In genomic region chr13:14574128-14574527, GRCm38 (mm10) we compare ENCODE assay signal across 20 mouse cellular contexts. TPM values are rescaled to one million over a fixed set of nuclear protein-coding genes. Genes with fewer than 3 reads are reported as not detected.
DNase-seq lines count a peak whose midpoint lies in the region; ATAC-seq lines count a peak whose summit lies in the region.
"Had no signal": no experiment of that assay in that cellular context is flagged by ENCODE, and none has a peak within 500 bp of the region (broad histone marks: within the 10 kb centered on the region; RNA-seq: fewer than 3 reads in every experiment).

No protein-coding gene starts in this region.

- no peaks in the 10 kb centered on the region for H3K36me3 ChIP-seq in embryonic facial prominence, embryonic 14.5 days (ENCODE audit: control insufficient read depth, insufficient read depth, low read length)
- no peaks in the 10 kb centered on the region for H3K36me3 ChIP-seq in embryonic facial prominence, embryonic 10.5 days (replicated peaks)
- H3K36me3 ChIP-seq in embryonic facial prominence, embryonic 15.5 days, result no peaks in the 10 kb centered on the region
- H3K36me3 ChIP-seq: G1E had no signal

- DNase-seq in embryonic facial prominence, embryonic 14.5 days (ENCODE audit: low spot score), result peak; percentile 4
- no peak for DNase-seq in embryonic facial prominence, embryonic 10.5 days (ENCODE audit: low spot score)
- no peak for DNase-seq in gastrocnemius, postnatal 14 days
- DNase-seq: adrenal gland, adult 2 months; adrenal gland, adult 8-10 months; adrenal gland, postnatal 10 days; adrenal gland, postnatal 14 days; adrenal gland, postnatal 25 days; adrenal gland, postnatal 36 days; B cell, adult 2 months; cerebellum, adult 11 months; cerebellum, adult 11-12 months; cerebellum, adult 18-20 months had no signal

- no peak overlapping the region for H3K4me2 ChIP-seq in embryonic facial prominence, embryonic 14.5 days (ENCODE audit: low read depth, low read length)
- no peak overlapping the region for H3K4me2 ChIP-seq in embryonic facial prominence, embryonic 15.5 days (replicated peaks)

- H3K9ac ChIP-seq in embryonic facial prominence, embryonic 14.5 days (ENCODE audit: low read depth, low read length), result no peak overlapping the region
- no peak overlapping the region for H3K9ac ChIP-seq in embryonic facial prominence, embryonic 15.5 days

- peak; percentile 70; the same call in 1 of the 2 replicates for ATAC-seq in embryonic facial prominence, embryonic 14.5 days (ENCODE audit: low read depth)
- ATAC-seq in embryonic facial prominence, embryonic 15.5 days (ENCODE audit: insufficient number of reproducible peaks, low FRiP score, low TSS enrichment, low read depth), result peak; percentile 60; the same call in 1 of the 2 replicates
- ATAC-seq: activated CD4-positive, CD25-positive, alpha-beta regulatory T cell, adult 4 months; CD4-positive, CD25-positive, alpha-beta regulatory T cell, adult 4 months; Patski had no signal

- intact Hi-C loops in gastrocnemius, postnatal 14 days (cut with DNase I; ENCODE audit: low total_unique reads), result no loop called here

- H3K4me3 ChIP-seq in embryonic facial prominence, embryonic 14.5 days (ENCODE audit: low read depth, low read length), result no peak overlapping the region
- H3K4me3 ChIP-seq in embryonic facial prominence, embryonic 10.5 days, result no peak overlapping the region
- no peak overlapping the region for H3K4me3 ChIP-seq in embryonic facial prominence, embryonic 15.5 days (replicated peaks)

- H3K27me3 ChIP-seq in embryonic facial prominence, embryonic 14.5 days (replicated peaks; ENCODE audit: control insufficient read depth, insufficient read depth, low read length), result no peaks in the 10 kb centered on the region
- H3K27me3 ChIP-seq in embryonic facial prominence, embryonic 10.5 days (replicated peaks; ENCODE audit: low read depth, poor library complexity, severe bottlenecking), result no peaks in the 10 kb centered on the region
- no peaks in the 10 kb centered on the region for H3K27me3 ChIP-seq in embryonic facial prominence, embryonic 15.5 days
- H3K27me3 ChIP-seq: CH12.LX, Patski had no signal

- H3K27ac ChIP-seq in embryonic facial prominence, embryonic 14.5 days (replicated peaks; ENCODE audit: low read depth, low read length), result no peak overlapping the region
- H3K27ac ChIP-seq in embryonic facial prominence, embryonic 10.5 days (replicated peaks), result no peak overlapping the region
- no peak overlapping the region for H3K27ac ChIP-seq in embryonic facial prominence, embryonic 15.5 days (replicated peaks)

- H3K4me1 ChIP-seq in embryonic facial prominence, embryonic 14.5 days (ENCODE audit: control insufficient read depth, insufficient read depth, low read length), result no peaks in the 10 kb centered on the region
- H3K4me1 ChIP-seq in embryonic facial prominence, embryonic 10.5 days, result no peaks in the 10 kb centered on the region
- H3K4me1 ChIP-seq in embryonic facial prominence, embryonic 15.5 days, result no peaks in the 10 kb centered on the region

- H3K9me3 ChIP-seq in embryonic facial prominence, embryonic 14.5 days (ENCODE audit: control insufficient read depth, low read length), result no peaks in the 10 kb centered on the region
- H3K9me3 ChIP-seq in embryonic facial prominence, embryonic 10.5 days, result peaks cover 7% of the 10 kb centered on the region; the same call in 1 of the 2 replicates
- H3K9me3 ChIP-seq in embryonic facial prominence, embryonic 15.5 days (replicated peaks), result no peaks in the 10 kb centered on the region
- H3K9me3 ChIP-seq: G1E had no signal

RNA-seq across cellular contexts. Expression of gene Mrpl32, which starts 38.8 kb away (rescaled TPM):
- 102 and 119 TPM in 2 replicates for polyA plus RNA-seq in embryonic facial prominence, embryonic 14.5 days (2014; fragmentation: Nextera tagmentation; extraction: Ambion mirVana)
- 111 and 113 TPM in 2 replicates for polyA plus RNA-seq in embryonic facial prominence, embryonic 10.5 days (2016; fragmentation: Nextera tagmentation; extraction: Ambion mirVana)
- polyA plus RNA-seq in embryonic facial prominence, embryonic 15.5 days (2015; fragmentation: Nextera tagmentation; extraction: Ambion mirVana), result 104 and 107 TPM in 2 replicates
- total RNA-seq in gastrocnemius, postnatal 14 days (2021), result 10 to 100 TPM; 40.8 to 41.5 TPM

RNA-seq across cellular contexts. Expression of gene Psma2, which starts 38.9 kb away (rescaled TPM):
- 179 and 187 TPM in 2 replicates for polyA plus RNA-seq in embryonic facial prominence, embryonic 14.5 days (2014; fragmentation: Nextera tagmentation; extraction: Ambion mirVana)
- 241 and 244 TPM in 2 replicates for polyA plus RNA-seq in embryonic facial prominence, embryonic 10.5 days (2016; fragmentation: Nextera tagmentation; extraction: Ambion mirVana)
- 178 and 180 TPM in 2 replicates for polyA plus RNA-seq in embryonic facial prominence, embryonic 15.5 days (2015; fragmentation: Nextera tagmentation; extraction: Ambion mirVana)
- 10 to 100 TPM; 54.6 to 55.8 TPM for total RNA-seq in gastrocnemius, postnatal 14 days (2021)

RNA-seq across cellular contexts. Expression of gene Hecw1, which starts 51.1 kb away (rescaled TPM):
- polyA plus RNA-seq in embryonic facial prominence, embryonic 14.5 days (2014; fragmentation: Nextera tagmentation; extraction: Ambion mirVana), result 1.9 and 2.0 TPM in 2 replicates
- polyA plus RNA-seq in embryonic facial prominence, embryonic 10.5 days (2016; fragmentation: Nextera tagmentation; extraction: Ambion mirVana), result 1.5 and 1.6 TPM in 2 replicates
- 0.85 and 1.0 TPM in 2 replicates for polyA plus RNA-seq in embryonic facial prominence, embryonic 15.5 days (2015; fragmentation: Nextera tagmentation; extraction: Ambion mirVana)
- under 1 TPM in 1 of 2 experiments, not detected in 1; 0.25 TPM for total RNA-seq in gastrocnemius, postnatal 14 days (2021)
- total RNA-seq: adrenal gland, adult 18-20 months; adrenal gland, postnatal 25 days; CH12.LX had no signal
- polyA plus RNA-seq: adrenal gland, adult 2 months; Patski had no signal

RNA-seq across cellular contexts. Expression of gene AW209491, which starts 55.8 kb away (rescaled TPM):
- 23.4 and 24.4 TPM in 2 replicates for polyA plus RNA-seq in embryonic facial prominence, embryonic 14.5 days (2014; fragmentation: Nextera tagmentation; extraction: Ambion mirVana)
- 34.8 and 35.8 TPM in 2 replicates for polyA plus RNA-seq in embryonic facial prominence, embryonic 10.5 days (2016; fragmentation: Nextera tagmentation; extraction: Ambion mirVana)
- polyA plus RNA-seq in embryonic facial prominence, embryonic 15.5 days (2015; fragmentation: Nextera tagmentation; extraction: Ambion mirVana), result 21.8 and 24.2 TPM in 2 replicates
- total RNA-seq in gastrocnemius, postnatal 14 days (2021), result 1 to 10 TPM; 9.5 to 10.0 TPM
